Mouse (Mus musculus) brain, embryonic 14.5 days (tissue): ENCODE measurements around the gene Fam214b.

Source experiments
- CTCF ChIP-seq: fragments of 200-500 bp; IDR thresholded peaks from 2 replicates; pipeline ENCODE4 v1.5.1; 2012; ENCODE audit warnings: inconsistent platforms, mild to moderate bottlenecking, moderate library complexity, borderline replicate concordance; ENCODE audit not compliant: insufficient read depth, insufficient read length; ENCODE audit errors: extremely low read depth
- POLR2A ChIP-seq: fragments of 200-500 bp; IDR thresholded peaks from 2 replicates; pipeline ENCODE4 v1.6.1; 2012; ENCODE audit warnings: mild to moderate bottlenecking, inconsistent platforms, borderline replicate concordance; ENCODE audit not compliant: poor library complexity, insufficient read depth, insufficient read length, severe bottlenecking; ENCODE audit errors: extremely low read depth

DNA sequence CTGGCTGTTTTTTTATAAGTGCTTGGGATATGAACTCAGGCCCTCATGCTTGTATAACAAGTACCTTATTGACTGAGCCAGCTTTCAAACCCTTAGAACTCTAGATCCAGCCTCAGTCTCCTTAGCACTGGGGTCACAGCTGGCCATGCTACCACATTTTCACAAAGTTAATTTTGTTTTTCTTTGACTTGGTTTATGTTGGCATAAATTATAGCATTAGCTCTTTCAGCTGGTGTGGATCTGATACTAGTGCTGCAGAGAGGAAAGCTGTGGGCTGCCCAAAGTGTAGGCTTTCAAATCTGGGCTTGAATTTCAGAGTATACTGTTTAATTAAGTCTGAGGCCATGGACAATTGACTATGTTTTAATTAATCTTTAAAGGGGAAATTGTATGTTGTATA, 28.9 kb upstream of the Fam214b start:
- no peak for TF ChIP-seq CTCF
- TF ChIP-seq POLR2A: no peak
